Mouse (Mus musculus): ENCODE measurements at regions not wholly inside any gene's neighbourhood (a gene's known extent, or its start where the extent isn't known, plus 50 kb on each side); places are given as distances from the start of the nearest gene placed in this dataset.

DNA sequence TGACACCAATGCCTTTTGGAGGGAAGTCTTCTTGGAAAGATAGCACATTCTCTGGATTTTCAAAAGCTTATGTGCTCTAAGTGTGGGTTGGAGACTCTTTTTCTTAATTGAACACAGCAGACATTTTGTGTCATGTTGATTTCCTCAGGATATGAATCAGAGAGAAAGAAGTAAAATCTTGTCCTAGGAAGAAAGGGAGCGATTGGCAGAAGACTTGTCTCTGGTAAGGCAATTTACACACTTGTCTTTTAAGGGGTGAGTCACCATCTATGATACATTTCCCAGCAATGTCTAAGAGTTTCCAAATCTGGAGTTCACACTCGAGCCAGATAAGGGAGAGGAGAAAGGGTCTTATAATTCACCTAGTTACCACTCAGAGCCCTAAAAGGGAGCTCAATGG is 326.5 kb upstream of the Ubash3b start:
- TF ChIP-seq CTCF (IDR thresholded peaks at IDR 0.05; ENCODE audit: low read depth), result no peak
- TF ChIP-seq EP300 (IDR thresholded peaks at IDR 0.05; ENCODE audit: low read depth), result no peak
